Mouse (Mus musculus) urinary bladder, postnatal 36 days (tissue): Measurements from ENCODE around the gene Rubcn.
"Not testable (repeated sequence)": the region's sequence is repeated elsewhere in the genome, so short reads cannot be mapped to it uniquely, and the experiment has no call there.

Experiments used
- DNase-seq, 2 experiments: peaks; one replicate each; pipeline ENCODE4 v3.0.0; 2022; ENCODE audit warnings: low spot score in 2 of 2, mixed read lengths in 1 of 2

Rubcn gene

DNA sequence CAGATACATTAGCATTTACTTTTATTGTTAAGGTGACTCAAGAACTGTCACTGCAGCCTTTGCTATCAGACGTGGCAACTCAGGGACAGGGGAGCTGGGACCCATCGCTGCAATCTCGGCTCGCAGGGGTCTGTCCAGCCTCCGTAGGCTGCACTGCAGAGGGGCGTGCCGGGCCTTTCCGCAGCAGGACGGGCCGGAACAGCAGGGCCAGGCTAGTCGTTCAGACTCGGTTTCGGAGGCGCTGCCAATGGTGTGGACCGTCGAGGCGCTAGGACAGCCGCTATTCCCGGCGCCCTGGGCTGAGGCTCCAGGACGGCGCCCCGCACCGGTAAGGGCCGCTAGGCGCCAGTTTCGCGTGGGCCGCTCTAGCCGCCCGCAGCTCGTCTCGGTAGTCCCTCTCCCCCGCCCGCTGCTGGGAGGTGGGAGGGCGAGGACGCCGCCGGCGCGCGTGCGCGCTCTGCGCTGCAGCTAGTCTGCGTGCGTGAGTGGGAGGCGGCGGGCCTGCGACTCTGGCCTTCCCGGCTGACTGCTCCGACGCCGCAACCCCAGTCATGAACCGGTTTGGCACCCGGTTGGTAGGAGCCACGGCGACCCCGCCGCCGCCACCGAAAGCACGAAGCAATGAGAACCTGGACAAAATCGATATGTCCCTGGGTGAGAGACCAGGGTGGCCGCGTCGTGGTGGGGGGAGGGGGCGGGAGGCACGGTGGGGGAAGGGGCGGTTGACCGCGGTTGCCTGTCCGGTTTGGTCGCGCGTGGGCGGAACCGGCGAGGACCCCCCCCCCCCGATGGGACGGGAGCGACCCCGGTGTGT, at the start of gene Rubcn, which contains the start of gene Fyttd1:
Gene Rubcn (minus strand): TSS at position 424 of the 814 bp plus-strand sequence.
Gene Fyttd1 (plus strand): TSS at position 158 of the 814 bp plus-strand sequence.
- DNase-seq, result peak; percentile 91 to 94

DNA sequence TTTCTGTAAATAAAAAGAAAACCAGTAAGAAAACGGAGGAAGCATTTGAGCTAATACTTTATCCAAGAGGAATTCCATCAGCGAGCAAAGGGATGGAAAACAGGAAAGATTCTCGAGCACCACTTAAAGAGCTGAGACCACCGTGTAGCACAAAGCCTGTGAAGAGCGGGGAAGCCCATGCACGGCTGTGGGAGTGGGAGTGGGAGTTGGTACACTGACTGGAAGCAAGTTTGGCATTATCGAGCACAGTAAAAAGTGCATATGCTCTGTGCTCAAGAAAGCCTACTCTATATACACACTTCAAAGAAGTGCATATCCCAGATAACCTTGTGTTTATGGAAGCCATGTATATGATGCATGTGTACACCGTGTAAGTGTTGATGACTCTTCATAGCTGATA, 49.5 kb upstream of the Rubcn start:
- DNase-seq, result no peak

- not testable (repeated sequence) for DNase-seq
These were observed 49.1 kb upstream of the Rubcn start for GRCm38 (mm10) chr16:32926629-32927028.

DNA sequence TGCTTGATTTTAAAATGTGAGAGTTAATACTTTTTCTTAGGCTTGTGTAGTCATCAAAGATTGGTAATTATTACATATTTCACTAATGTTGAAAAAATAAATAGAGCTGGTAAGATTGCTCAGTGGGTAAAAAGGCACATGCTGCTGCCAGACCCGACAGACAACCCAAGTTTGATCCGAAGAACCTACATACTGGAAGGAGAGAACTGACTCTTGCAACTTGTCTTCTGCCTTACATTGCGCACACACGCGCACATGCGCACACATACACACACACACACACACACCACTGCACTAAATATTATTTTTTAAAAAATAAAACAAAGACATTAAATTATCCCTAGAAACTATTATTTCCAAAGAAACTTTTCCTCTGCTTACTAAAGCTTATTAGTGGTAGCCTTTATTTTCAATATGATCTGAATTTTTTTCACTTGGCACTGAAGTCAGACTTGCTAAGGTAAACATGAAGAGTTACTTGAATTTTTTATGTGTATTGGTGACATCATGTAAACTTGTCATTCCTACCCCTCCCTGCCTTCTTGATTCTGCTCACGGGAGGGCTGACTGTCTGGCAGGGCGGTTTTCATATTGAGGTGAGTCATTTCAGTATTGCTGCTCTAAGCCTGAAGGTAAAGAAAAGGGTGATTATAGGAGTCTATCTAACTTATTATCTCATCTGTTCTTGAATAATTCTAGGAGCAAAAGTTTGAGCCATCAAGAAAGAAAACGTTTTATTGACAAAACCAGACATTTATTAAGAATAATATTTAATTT, 37.9 kb upstream of the Rubcn start:
- DNase-seq, result no peak

GRCm38 (mm10) chr16:32913937-32914881, 36.6 kb upstream of the Rubcn start, which contains the start of gene Lrch3:
Gene Lrch3, plus strand, starts transcription at chr16:32914100.
- DNase-seq, result peak; percentile 89 to 95

DNA sequence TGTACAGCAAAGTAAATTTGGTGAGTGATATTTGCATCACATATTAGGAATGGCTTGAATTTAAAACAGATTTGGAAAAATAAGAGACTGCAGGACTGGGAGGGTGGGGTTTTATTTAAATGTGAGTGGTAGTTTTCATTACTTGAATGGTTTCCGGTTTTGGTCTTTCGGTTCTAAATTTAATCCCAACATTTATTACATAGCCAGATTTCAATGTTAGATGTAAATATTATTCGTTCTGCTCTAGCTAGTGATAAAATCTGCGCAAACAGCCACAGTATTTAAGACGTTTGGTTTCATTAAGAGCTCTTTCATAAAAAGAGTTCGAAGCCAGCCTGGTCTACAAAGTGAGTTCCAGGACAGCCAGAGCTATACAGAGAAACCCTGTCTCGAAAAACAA, 35.6 kb upstream of the Rubcn start:
- no peak for DNase-seq

- DNase-seq, result peak in 1 of 2 experiments; percentile 48
These were observed 29.2 kb upstream of the Rubcn start for GRCm38 (mm10) chr16:32906727-32907126.

- no peak for DNase-seq
These were observed 28.6 kb upstream of the Rubcn start for GRCm38 (mm10) chr16:32906186-32906585.

GRCm38 (mm10) chr16:32902051-32902428, 24.5 kb upstream of the Rubcn start:
- no peak for DNase-seq

- DNase-seq, result no peak
These were observed 23.9 kb upstream of the Rubcn start for GRCm38 (mm10) chr16:32901360-32902050.

- no peak for DNase-seq
These were observed 18.6 kb upstream of the Rubcn start for GRCm38 (mm10) chr16:32896126-32896525.

GRCm38 (mm10) chr16:32889881-32890280, 12.3 kb upstream of the Rubcn start:
- no peak for DNase-seq

GRCm38 (mm10) chr16:32887996-32888395, 10.4 kb upstream of the Rubcn start:
- no peak for DNase-seq

DNA sequence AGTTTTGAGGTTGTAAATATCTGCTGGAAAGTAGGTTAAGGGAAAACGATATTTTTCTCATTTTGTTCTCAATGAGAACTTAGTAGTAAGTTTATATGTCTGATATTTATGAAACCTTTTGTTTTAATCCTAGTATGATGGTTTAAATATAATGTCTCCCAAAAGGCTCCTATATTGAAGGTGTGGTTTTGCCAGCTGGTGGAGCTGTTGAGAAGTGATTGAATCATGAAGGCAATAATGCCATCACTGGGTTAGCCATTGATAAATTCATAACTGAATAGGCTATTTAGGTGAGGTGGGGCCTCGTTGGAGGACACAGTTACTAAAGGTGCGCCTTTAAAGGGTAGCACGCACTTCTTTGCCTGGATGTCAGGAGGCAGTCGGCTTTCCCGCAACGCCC, 4.0 kb upstream of the Rubcn start:
- DNase-seq, result no peak

- no peak for DNase-seq
These were observed 1.7 kb upstream of the Rubcn start for GRCm38 (mm10) chr16:32878972-32879926.

DNA sequence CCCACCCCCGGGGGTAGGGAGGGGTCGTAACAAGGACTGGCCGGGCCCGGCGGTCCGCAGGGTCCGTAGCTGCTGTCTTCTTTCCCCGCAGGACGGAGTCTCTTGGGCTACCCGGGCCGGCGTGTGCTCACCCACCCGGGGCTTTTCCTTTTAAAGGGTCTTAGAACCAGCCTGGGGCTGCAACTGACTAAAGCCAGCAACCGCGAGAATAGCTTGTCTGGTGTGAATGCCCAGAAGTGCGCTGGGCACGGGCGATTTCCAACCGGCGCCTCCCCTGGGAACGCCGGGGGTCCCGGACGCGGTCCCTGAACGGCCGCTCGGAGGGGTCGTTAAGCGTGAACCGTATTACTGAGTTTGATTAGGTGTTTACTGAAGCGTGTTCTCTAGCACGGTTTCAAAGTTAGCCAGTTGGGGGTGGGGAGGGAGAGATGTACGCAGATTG, 612 bp upstream of the Rubcn start:
- DNase-seq, result no peak

DNA sequence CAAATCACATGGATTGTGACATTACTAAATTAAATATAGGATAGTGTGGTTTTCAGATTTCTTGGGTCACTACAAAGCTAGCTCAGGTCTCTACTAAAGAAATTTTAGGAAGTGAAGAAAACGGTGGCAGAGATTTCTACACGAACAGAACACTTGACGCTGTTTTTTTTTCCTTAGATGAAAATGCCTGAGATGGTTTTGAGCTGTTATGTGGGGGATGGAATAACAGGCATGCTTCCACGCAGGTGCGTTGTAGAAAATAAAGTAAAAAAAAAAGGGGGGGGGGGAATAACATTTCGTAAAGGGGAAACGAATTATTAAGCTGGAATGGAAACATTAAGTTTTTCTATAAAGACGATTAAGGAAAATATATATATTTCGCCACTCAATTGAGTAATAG, 735 bp downstream of the Rubcn start:
- no peak for DNase-seq

GRCm38 (mm10) chr16:32875847-32876246, 1.7 kb downstream of the Rubcn start:
- DNase-seq, result no peak

DNA sequence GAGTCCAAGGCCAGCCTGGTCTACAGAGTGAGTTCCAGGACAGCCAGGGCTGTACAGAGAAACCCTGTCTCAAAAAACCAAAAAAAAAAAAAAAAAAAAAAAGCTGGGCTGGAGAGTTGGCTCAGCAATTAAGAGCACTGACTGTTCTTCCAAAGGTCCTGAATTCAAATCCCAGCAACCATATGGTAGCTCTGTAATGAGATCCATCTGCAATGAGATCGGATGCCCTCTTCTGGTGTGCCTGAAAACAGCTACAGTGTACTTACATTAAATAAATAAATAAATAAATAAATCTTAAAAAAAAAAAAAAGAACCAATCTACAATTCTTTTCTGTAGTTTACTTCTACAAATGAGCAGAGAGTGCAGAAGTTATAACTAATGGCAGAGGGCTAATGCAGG, 2.3 kb downstream of the Rubcn start:
- not testable (repeated sequence) for DNase-seq

DNA sequence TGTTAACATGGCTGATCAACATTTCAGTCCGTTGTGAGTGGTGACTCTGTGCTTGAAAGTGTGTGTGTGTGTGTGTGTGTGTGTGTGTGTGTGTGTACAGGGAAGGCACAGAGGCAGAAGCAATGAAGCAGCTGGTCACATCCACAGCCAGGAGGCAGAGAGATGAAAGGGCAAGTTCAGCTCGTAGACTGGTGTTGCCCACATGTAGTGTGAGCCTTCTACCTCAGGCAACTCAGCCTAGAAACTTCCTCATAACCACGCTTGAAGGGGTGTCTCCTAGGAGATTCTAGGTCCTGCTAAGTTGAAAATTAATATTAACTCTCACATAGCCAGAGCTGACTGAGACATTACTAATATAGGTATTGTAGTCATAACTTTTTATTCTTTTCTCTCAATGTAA, 4.2 kb downstream of the Rubcn start:
- DNase-seq, result no peak
